Mouse (Mus musculus): Measurements from ENCODE around the gene Arl10.

GRCm38 (mm10) chr13:54565201-54565581 lies 9.6 kb upstream of the Arl10 start, which contains the start of gene 4833439L19Rik:
- TF ChIP-seq POLR2A (IDR thresholded peaks at IDR 0.05; ENCODE audit: borderline replicate concordance, insufficient read depth, low read length) (peak; percentile 94), CTCF (IDR thresholded peaks at IDR 0.05; ENCODE audit: borderline replicate concordance, insufficient read depth, low read depth, low read length) (no peak)

Measured in cerebellum, adult 2 months (tissue).